Mouse (Mus musculus): ENCODE data around the gene Ppp4r3a. TPM values are rescaled to one million over a fixed set of nuclear protein-coding genes. Genes with fewer than 3 reads are reported as not detected.

The Ppp4r3a gene
- polyA plus RNA-seq, 1 experiment from 2014 or later, result 80.2 TPM

GRCm38 (mm10) chr12:101084237-101084636 lies 735 bp upstream of the Ppp4r3a start:
- Histone ChIP-seq H3K9me3 (no peaks in the 10 kb centered on the region), H3K27me3 (no peaks in the 10 kb centered on the region), H3K4me3 (peak overlapping the region; percentile 99), H3K36me3 (peaks cover 7% of the 10 kb centered on the region; the same call in 1 of the 2 replicates), H3K4me2 (replicated peaks) (peak overlapping the region; percentile 94), H3K4me1 (peaks cover 21% of the 10 kb centered on the region), H3K9ac (replicated peaks) (peak overlapping the region; percentile 99), H3K27ac (replicated peaks) (peak overlapping the region; percentile 99)
- no peak for ATAC-seq (ENCODE audit: low FRiP score, low read depth)
- WGBS, result 22% methylated on average over 4 of the region's 4 CpGs

GRCm38 (mm10) chr12:101083839-101084195 lies 315 bp upstream of the Ppp4r3a start:
- H3K36me3 ChIP-seq, result peaks cover 7% of the 10 kb centered on the region; the same call in 1 of the 2 replicates
- H3K4me2 ChIP-seq (replicated peaks), result peak overlapping the region; percentile 94
- no peaks in the 10 kb centered on the region for H3K9me3 ChIP-seq
- peaks cover 21% of the 10 kb centered on the region for H3K4me1 ChIP-seq
- WGBS, result under 1% methylated on average over 23 of the region's 23 CpGs
- peak overlapping the region; percentile 99 for H3K9ac ChIP-seq (replicated peaks)
- H3K4me3 ChIP-seq, result peak overlapping the region; percentile 99
- H3K27ac ChIP-seq (replicated peaks), result peak overlapping the region; percentile 99
- no peak; the same call in 1 of the 2 replicates for ATAC-seq (ENCODE audit: low FRiP score, low read depth)
- no peaks in the 10 kb centered on the region for H3K27me3 ChIP-seq

GRCm38 (mm10) chr12:101082296-101083075 lies 1.0 kb downstream of the Ppp4r3a start:
- peaks cover 17% of the 10 kb centered on the region; the same call in 1 of the 2 replicates for H3K36me3 ChIP-seq
- WGBS, result under 1% methylated on average over 66 of the region's 69 CpGs
- ATAC-seq (ENCODE audit: low FRiP score, low read depth), result peak; percentile 14

GRCm38 (mm10) chr12:101077955-101078354 lies 5.5 kb downstream of the Ppp4r3a start:
- H3K27me3 ChIP-seq, result no peaks in the 10 kb centered on the region
- H3K4me2 ChIP-seq (replicated peaks), result no peak overlapping the region
- no peak for ATAC-seq (ENCODE audit: low FRiP score, low read depth)
- H3K4me3 ChIP-seq, result no peak overlapping the region
- peaks cover 13% of the 10 kb centered on the region for H3K4me1 ChIP-seq
- H3K36me3 ChIP-seq, result peaks cover 29% of the 10 kb centered on the region
- H3K9ac ChIP-seq (replicated peaks), result no peak overlapping the region
- no peak overlapping the region for H3K27ac ChIP-seq (replicated peaks)
- no peaks in the 10 kb centered on the region for H3K9me3 ChIP-seq

More at GRCm38 (mm10) chr12:101082296-101083075, 1.0 kb downstream of the Ppp4r3a start:
- Histone ChIP-seq H3K27ac (replicated peaks) (peak overlapping the region; percentile 99), H3K9me3 (no peaks in the 10 kb centered on the region), H3K9ac (replicated peaks) (peak overlapping the region; percentile 99), H3K27me3 (no peaks in the 10 kb centered on the region), H3K4me2 (replicated peaks) (peak overlapping the region; percentile 94), H3K4me3 (peak overlapping the region; percentile 99), H3K4me1 (peaks cover 21% of the 10 kb centered on the region)

- no peak overlapping the region for H3K4me3 ChIP-seq
- H3K36me3 ChIP-seq, result peaks cover 25% of the 10 kb centered on the region
- WGBS, result 91% methylated on average over 3 of the region's 3 CpGs
Observed at GRCm38 (mm10) chr12:101075433-101075832, 8.1 kb downstream of the Ppp4r3a start.

GRCm38 (mm10) chr12:101074821-101075429 lies 8.6 kb downstream of the Ppp4r3a start:
- Histone ChIP-seq H3K4me1 (no peaks in the 10 kb centered on the region), H3K9ac (replicated peaks) (no peak overlapping the region), H3K27me3 (no peaks in the 10 kb centered on the region), H3K4me2 (replicated peaks) (no peak overlapping the region), H3K27ac (replicated peaks) (no peak overlapping the region), H3K36me3 (peaks cover 22% of the 10 kb centered on the region), H3K4me3 (no peak overlapping the region), H3K9me3 (no peaks in the 10 kb centered on the region)
- no peak for ATAC-seq (ENCODE audit: low FRiP score, low read depth)
- WGBS, result 93% methylated on average over 4 of the region's 4 CpGs

More at GRCm38 (mm10) chr12:101075433-101075832, 8.1 kb downstream of the Ppp4r3a start:
- no peak overlapping the region for H3K9ac ChIP-seq (replicated peaks)
- H3K27me3 ChIP-seq, result no peaks in the 10 kb centered on the region
- H3K9me3 ChIP-seq, result no peaks in the 10 kb centered on the region
- no peak overlapping the region for H3K27ac ChIP-seq (replicated peaks)
- H3K4me1 ChIP-seq, result peaks cover under 1% of the 10 kb centered on the region; the same call in 1 of the 2 replicates
- no peak overlapping the region for H3K4me2 ChIP-seq (replicated peaks)
- no peak for ATAC-seq (ENCODE audit: low FRiP score, low read depth)

- no peaks in the 10 kb centered on the region for H3K27me3 ChIP-seq
- no peak overlapping the region for H3K4me2 ChIP-seq (replicated peaks)
- no peaks in the 10 kb centered on the region for H3K4me1 ChIP-seq
- H3K36me3 ChIP-seq, result peaks cover 28% of the 10 kb centered on the region
- no peak for ATAC-seq (ENCODE audit: low FRiP score, low read depth)
- no peak overlapping the region for H3K4me3 ChIP-seq
- no peak overlapping the region for H3K27ac ChIP-seq (replicated peaks)
- WGBS, result 91% methylated on average over 1 of the region's 1 CpGs
- H3K9me3 ChIP-seq, result no peaks in the 10 kb centered on the region
- no peak overlapping the region for H3K9ac ChIP-seq (replicated peaks)
Observed at GRCm38 (mm10) chr12:101069813-101070212, 13.7 kb downstream of the Ppp4r3a start.

- no peak for ATAC-seq (ENCODE audit: low FRiP score, low read depth)
- Histone ChIP-seq H3K27ac (replicated peaks) (no peak overlapping the region), H3K27me3 (no peaks in the 10 kb centered on the region), H3K9me3 (no peaks in the 10 kb centered on the region), H3K9ac (replicated peaks) (no peak overlapping the region), H3K4me1 (no peaks in the 10 kb centered on the region), H3K4me3 (no peak overlapping the region), H3K36me3 (peaks cover 58% of the 10 kb centered on the region), H3K4me2 (replicated peaks) (no peak overlapping the region)
- 81% methylated on average over 1 of the region's 1 CpGs for WGBS
Observed at GRCm38 (mm10) chr12:101066329-101066728, 17.2 kb downstream of the Ppp4r3a start.

GRCm38 (mm10) chr12:101039956-101040355 lies 43.5 kb downstream of the Ppp4r3a start:
- no peak overlapping the region for H3K4me3 ChIP-seq
- no peaks in the 10 kb centered on the region for H3K4me1 ChIP-seq
- no peaks in the 10 kb centered on the region for H3K9me3 ChIP-seq
- no peaks in the 10 kb centered on the region for H3K27me3 ChIP-seq
- H3K27ac ChIP-seq (replicated peaks), result no peak overlapping the region
- H3K9ac ChIP-seq (replicated peaks), result no peak overlapping the region
- H3K4me2 ChIP-seq (replicated peaks), result no peak overlapping the region
- peaks cover 57% of the 10 kb centered on the region for H3K36me3 ChIP-seq
- no peak for ATAC-seq (ENCODE audit: low FRiP score, low read depth)

GRCm38 (mm10) chr12:101028954-101029731 lies 54.4 kb downstream of the Ppp4r3a start, which contains the start of gene Ccdc88c:
Gene Ccdc88c (minus strand): TSS chr12:101029056.
- H3K9ac ChIP-seq (replicated peaks), result peak within 1 kb of the TSS; percentile 86
- peaks cover 36% of the 10 kb centered on the region for H3K4me1 ChIP-seq
- peak within 1 kb of the TSS; percentile 78 for H3K4me3 ChIP-seq
- peak within 1 kb of the TSS; percentile 94 for H3K27ac ChIP-seq (replicated peaks)
- peak within 1 kb of the TSS; percentile 82 for H3K4me2 ChIP-seq (replicated peaks)
- H3K9me3 ChIP-seq, result no peaks in the 10 kb centered on the region
- no peaks in the 10 kb centered on the region for H3K36me3 ChIP-seq
- under 1% methylated on average over 41 of the region's 56 CpGs for WGBS
- peak; percentile 90 for ATAC-seq (ENCODE audit: low FRiP score, low read depth)
- peaks cover 7% of the 10 kb centered on the region for H3K27me3 ChIP-seq

GRCm38 (mm10) chr12:101028247-101028953 lies 55.1 kb downstream of the Ppp4r3a start:
- H3K4me1 ChIP-seq, result peaks cover 43% of the 10 kb centered on the region
- H3K9ac ChIP-seq (replicated peaks), result peak overlapping the region; percentile 86
- no peaks in the 10 kb centered on the region for H3K36me3 ChIP-seq
- ATAC-seq (ENCODE audit: low FRiP score, low read depth), result peak; percentile 71
- peak overlapping the region; percentile 78 for H3K4me3 ChIP-seq
- under 1% methylated on average over 57 of the region's 67 CpGs for WGBS
- H3K27ac ChIP-seq (replicated peaks), result peak overlapping the region; percentile 94
- H3K4me2 ChIP-seq (replicated peaks), result peak overlapping the region; percentile 82
- no peaks in the 10 kb centered on the region for H3K9me3 ChIP-seq
- H3K27me3 ChIP-seq, result peaks cover 7% of the 10 kb centered on the region

All from midbrain, embryonic 12.5 days (tissue).